Mouse (Mus musculus) heart, postnatal 0 days (tissue): ENCODE data around the gene Sin3b. TPM values are rescaled to one million over a fixed set of nuclear protein-coding genes. Genes with fewer than 3 reads are reported as not detected.
"Not testable (repeated sequence)": the region's sequence is repeated elsewhere in the genome, so short reads cannot be mapped to it uniquely, and the experiment has no call there.

Experiments
- ATAC-seq: fragments of 200-750 bp; cut with Nextera tagmentation; 2 replicates; pipeline ENCODE4 v1.8.0; 2017; ENCODE audit warnings: low read depth, moderate number of reproducible peaks, moderate library complexity; ENCODE audit not compliant: insufficient read depth
- DNase-seq: peaks from one replicate; pipeline ENCODE4 v3.0.0-alpha.2; 2016; ENCODE audit warnings: low spot score
- H3K27ac ChIP-seq: fragments of 300-500 bp; sonication (generic); 2 replicates; pipeline ENCODE4 v1.5.1; 2014; ENCODE audit warnings: low read depth, mild to moderate bottlenecking
- H3K27me3 ChIP-seq: fragments of 300-500 bp; sonication (generic); 2 replicates; pipeline ENCODE4 v1.6.1; 2014; ENCODE audit warnings: low read length, mixed read lengths; ENCODE audit not compliant: control insufficient read depth, insufficient read depth
- H3K36me3 ChIP-seq: fragments of 300-500 bp; sonication (generic); replicated peaks from 2 replicates; pipeline ENCODE4 v1.6.1; 2014; ENCODE audit warnings: low read length, mixed read lengths; ENCODE audit not compliant: control insufficient read depth, insufficient read depth
- H3K4me1 ChIP-seq: fragments of 300-500 bp; sonication (generic); 2 replicates; pipeline ENCODE4 v1.6.1; 2014; ENCODE audit warnings: antibody characterized with exemption; ENCODE audit not compliant: control insufficient read depth, insufficient read depth
- H3K4me2 ChIP-seq: fragments of 300-500 bp; sonication (generic); 2 replicates; pipeline ENCODE4 v1.6.1; 2014; ENCODE audit warnings: low read depth, mild to moderate bottlenecking, low read length, moderate library complexity
- H3K4me3 ChIP-seq: fragments of 300-500 bp; sonication (generic); 2 replicates; pipeline ENCODE4 v1.5.1; 2014; ENCODE audit warnings: low read depth, low read length
- H3K9ac ChIP-seq: fragments of 300-500 bp; sonication (generic); replicated peaks from 2 replicates; pipeline ENCODE4 v1.6.1; 2014; ENCODE audit warnings: low read depth, low read length, mixed read lengths
- H3K9me3 ChIP-seq: fragments of 300-500 bp; sonication (generic); replicated peaks from 2 replicates; pipeline ENCODE4 v1.6.1; 2016; ENCODE audit warnings: low read length; ENCODE audit not compliant: control insufficient read depth
- CTCF ChIP-seq: IDR thresholded peaks from 2 replicates; pipeline ENCODE4 v1.5.1; 2016; ENCODE audit warnings: antibody characterized with exemption, control low read depth, low read depth
- EP300 ChIP-seq: IDR thresholded peaks from 2 replicates; pipeline ENCODE4 v1.6.1; 2016; ENCODE audit warnings: antibody characterized with exemption, low read depth
- WGBS: fragments of 180-500 bp; shearing (Covaris S2); extraction: QIAGEN DNeasy Blood & Tissue Kit; methylation state at CpG from one replicate; pipeline ENCODE4 v1.1.7; 2014; 5-methylcytosine and 5-hydroxymethylcytosine counted together
- polyA plus RNA-seq: library from polyadenylated mRNA; unstranded; fragments of >200 nt; fragmentation: Nextera tagmentation; extraction: Ambion mirVana; gene quantifications from 2 replicates; pipeline ENCODE4 v1.2.1, GENCODE M21; 2015
- total RNA-seq: library from RNA; depleted of rRNA; stranded (reverse); fragments of >200 nt; gene quantifications from 2 replicates; pipeline ENCODE4 v1.2.3, GENCODE M21; 2014; ENCODE audit warnings: low replicate concordance; rRNA removed

The Sin3b gene
- 195 and 231 TPM in 2 replicates for total RNA-seq
- polyA plus RNA-seq = 190 and 203 TPM in 2 replicates

GRCm38 (mm10) chr8:72722769-72723650, at the start of gene Sin3b:
TSS of gene Sin3b (plus strand) at chr8:72723285.
- H3K9me3 ChIP-seq = no peaks in the 10 kb centered on the region
- peak; percentile 100 for ATAC-seq
- WGBS = 14% methylated on average over 56 of the region's 56 CpGs

DNA sequence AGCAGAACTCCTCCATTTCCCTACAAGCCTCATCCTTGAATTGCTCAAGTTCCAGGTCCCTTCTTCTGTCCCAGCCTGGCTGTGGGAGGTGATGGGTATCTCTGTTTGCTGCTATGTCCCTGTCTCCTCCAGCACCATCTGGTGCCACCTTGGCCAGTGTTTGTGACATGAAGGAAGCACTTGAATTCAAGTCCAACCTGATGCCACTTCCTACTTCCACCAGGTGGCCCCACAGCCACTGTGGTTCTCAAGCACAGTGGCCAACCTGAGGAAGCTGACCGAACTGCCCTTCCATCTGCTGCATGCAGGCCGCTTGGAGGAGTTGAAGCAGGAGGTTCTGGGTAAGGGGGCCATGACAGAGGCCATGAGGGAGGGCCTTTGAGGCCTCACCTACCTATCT, 48.9 kb upstream of the Sin3b start:
- TF ChIP-seq EP300 (no peak), CTCF (0 out of 2 replicates have a peak, but pooled peaks have one; percentile 1)
- 75% methylated on average over 2 of the region's 2 CpGs for WGBS

More at GRCm38 (mm10) chr8:72722769-72723650, at the start of gene Sin3b:
- TF ChIP-seq CTCF (no peak), EP300 (no peak)
- Histone ChIP-seq H3K9ac (peak within 1 kb of the TSS; percentile 96), H3K36me3 (peaks cover 31% of the 10 kb centered on the region), H3K27me3 (no peaks in the 10 kb centered on the region), H3K4me1 (peaks cover 5% of the 10 kb centered on the region; the same call in 1 of the 2 replicates), H3K4me3 (peak within 1 kb of the TSS; percentile 97), H3K4me2 (peak within 1 kb of the TSS; percentile 77), H3K27ac (peak within 1 kb of the TSS; percentile 63)
- DNase-seq = peak; percentile 93

GRCm38 (mm10) chr8:72676436-72676835, 46.6 kb upstream of the Sin3b start:
- H3K9ac ChIP-seq = no peak overlapping the region
- TF ChIP-seq CTCF (no peak), EP300 (no peak)
- ATAC-seq (no peak), DNase-seq (no peak)
- no peaks in the 10 kb centered on the region for H3K9me3 ChIP-seq
- H3K36me3 ChIP-seq = no peaks in the 10 kb centered on the region
- H3K27me3 ChIP-seq = no peaks in the 10 kb centered on the region
- H3K4me3 ChIP-seq = no peak overlapping the region
- no peak overlapping the region for H3K4me2 ChIP-seq
- WGBS = 50% methylated on average over 4 of the region's 4 CpGs
- H3K27ac ChIP-seq = no peak overlapping the region
- H3K4me1 ChIP-seq = no peaks in the 10 kb centered on the region

More for the DNA sequence above, 48.9 kb upstream of the Sin3b start:
- Histone ChIP-seq H3K9me3 (no peaks in the 10 kb centered on the region), H3K36me3 (no peaks in the 10 kb centered on the region), H3K9ac (no peak overlapping the region), H3K4me2 (no peak overlapping the region), H3K4me1 (no peaks in the 10 kb centered on the region), H3K27ac (no peak overlapping the region), H3K27me3 (no peaks in the 10 kb centered on the region), H3K4me3 (no peak overlapping the region)
- ATAC-seq (no peak), DNase-seq (no peak)

DNA sequence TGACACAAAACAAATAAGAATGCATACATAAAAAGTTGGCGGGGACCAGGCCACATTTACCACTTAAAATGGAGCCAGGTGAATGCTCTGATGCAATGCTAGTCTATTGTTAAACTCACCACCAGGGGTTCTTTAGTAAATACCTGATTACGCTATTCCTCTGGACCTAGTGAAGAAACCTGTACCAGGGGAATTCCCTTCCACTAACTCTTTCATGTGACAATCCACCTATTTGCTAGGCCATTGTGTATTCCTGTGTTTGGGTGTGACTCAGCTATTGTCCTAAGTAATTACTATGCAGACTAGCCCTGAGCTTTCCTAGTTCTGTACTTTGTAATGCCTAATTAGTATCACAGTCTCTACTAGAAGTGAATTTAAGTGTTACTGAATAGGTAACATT, 46.2 kb upstream of the Sin3b start:
- H3K27me3 ChIP-seq, H3K36me3 ChIP-seq, H3K9me3 ChIP-seq, ATAC-seq, H3K9ac ChIP-seq, H3K4me2 ChIP-seq, DNase-seq, H3K27ac ChIP-seq, H3K4me1 ChIP-seq, H3K4me3 ChIP-seq: not testable (repeated sequence)
- WGBS = 59% methylated on average over 2 of the region's 2 CpGs

GRCm38 (mm10) chr8:72677331-72677730, 45.8 kb upstream of the Sin3b start:
- 50% methylated on average over 5 of the region's 5 CpGs for WGBS
- no peak for ATAC-seq
- DNase-seq = no peak
- Histone ChIP-seq H3K9ac (no peak overlapping the region), H3K4me2 (no peak overlapping the region), H3K4me3 (no peak overlapping the region), H3K36me3 (no peaks in the 10 kb centered on the region), H3K4me1 (no peaks in the 10 kb centered on the region), H3K27me3 (no peaks in the 10 kb centered on the region), H3K27ac (no peak overlapping the region), H3K9me3 (no peaks in the 10 kb centered on the region)
- TF ChIP-seq EP300 (no peak), CTCF (no peak)
